Mouse (Mus musculus) erythroblast, embryonic 14.5 days (primary cell): ENCODE data around the gene Syce1.

Experiments used
- GATA1 ChIP-seq: IDR thresholded peaks from 2 replicates; pipeline ENCODE4 v1.6.1; 2012; ENCODE audit warnings: low read length, inconsistent platforms, mixed read lengths
- TAL1 ChIP-seq: IDR thresholded peaks from 3 replicates; pipeline ENCODE4 v1.6.1; 2012; ENCODE audit warnings: low read length, inconsistent platforms, mixed read lengths

DNA sequence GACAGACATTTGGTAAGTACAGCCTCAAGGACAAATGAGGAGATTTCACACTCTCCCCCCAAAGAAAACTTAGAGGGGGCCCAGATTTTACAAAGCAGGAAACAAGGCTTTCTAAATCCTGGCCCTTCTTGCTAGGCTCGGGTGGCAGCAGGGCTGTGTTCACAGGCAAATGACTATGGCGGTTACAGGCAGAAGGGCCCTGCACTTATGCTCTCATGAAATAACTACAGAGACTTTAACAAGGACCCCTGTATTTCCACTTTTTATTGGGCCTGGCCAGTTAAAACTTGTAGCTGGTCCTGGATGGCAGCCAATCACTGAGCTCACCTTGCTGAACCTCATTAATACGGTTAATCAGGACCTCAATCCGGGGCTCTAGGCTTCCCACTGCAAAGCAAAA lies 7.1 kb downstream of the Syce1 start:
- TF ChIP-seq TAL1 (no peak), GATA1 (no peak)
